Mouse (Mus musculus) liver, embryonic 12.5 days (tissue): ENCODE measurements around the gene Fbxl22. TPM values are rescaled to one million over a fixed set of nuclear protein-coding genes. Genes with fewer than 3 reads are reported as not detected.

Source experiments
- ATAC-seq: fragments of 200-750 bp; cut with Nextera tagmentation; 2 replicates; pipeline ENCODE4 v1.8.0; 2017; ENCODE audit warnings: moderate number of reproducible peaks, mild to moderate bottlenecking, moderate library complexity
- H3K27ac ChIP-seq: fragments of 300-500 bp; sonication (generic); 2 replicates; pipeline ENCODE4 v1.5.1; 2016; ENCODE audit warnings: mild to moderate bottlenecking
- H3K27me3 ChIP-seq: fragments of 300-500 bp; sonication (generic); replicated peaks from 2 replicates; pipeline ENCODE4 v1.6.1; 2016; ENCODE audit warnings: mild to moderate bottlenecking, moderate library complexity
- H3K36me3 ChIP-seq: fragments of 300-500 bp; sonication (generic); 2 replicates; pipeline ENCODE4 v1.6.1; 2016; ENCODE audit warnings: mild to moderate bottlenecking, moderate library complexity
- H3K4me1 ChIP-seq: fragments of 300-500 bp; sonication (generic); 2 replicates; pipeline ENCODE4 v1.6.1; 2016
- H3K4me2 ChIP-seq: fragments of 300-500 bp; sonication (generic); 2 replicates; pipeline ENCODE4 v1.6.1; 2016; ENCODE audit warnings: mild to moderate bottlenecking, moderate library complexity
- H3K4me3 ChIP-seq: fragments of 300-500 bp; sonication (generic); 2 replicates; pipeline ENCODE4 v1.5.1; 2016; ENCODE audit warnings: mild to moderate bottlenecking, moderate library complexity
- H3K9ac ChIP-seq: fragments of 300-500 bp; sonication (generic); 2 replicates; pipeline ENCODE4 v1.6.1; 2016; ENCODE audit warnings: mild to moderate bottlenecking, moderate library complexity
- H3K9me3 ChIP-seq: fragments of 300-500 bp; sonication (generic); replicated peaks from 2 replicates; pipeline ENCODE4 v1.6.1; 2016; ENCODE audit warnings: mild to moderate bottlenecking, moderate library complexity
- WGBS: fragments of 180-500 bp; shearing (Covaris S2); methylation state at CpG from one replicate; pipeline ENCODE4 v1.1.7; 2016; ENCODE audit not compliant: insufficient replicate concordance; 5-methylcytosine and 5-hydroxymethylcytosine counted together
- polyA plus RNA-seq: library from polyadenylated mRNA; unstranded; fragments of >200 nt; fragmentation: Nextera tagmentation; extraction: Ambion mirVana; gene quantifications from 2 replicates; pipeline ENCODE4 v1.2.1, GENCODE M21; 2016

Gene Fbxl22
- polyA plus RNA-seq, 1 experiment from 2014 or later = 0.64 TPM

- no peak for ATAC-seq
- Histone ChIP-seq H3K27ac (peak overlapping the region; percentile 96), H3K9ac (peak overlapping the region; percentile 61), H3K4me1 (peaks cover 88% of the 10 kb centered on the region), H3K27me3 (no peaks in the 10 kb centered on the region), H3K9me3 (no peaks in the 10 kb centered on the region), H3K4me2 (peak overlapping the region; percentile 65), H3K4me3 (peak overlapping the region; percentile 24), H3K36me3 (peaks cover 91% of the 10 kb centered on the region)
- WGBS = 61% methylated on average over 4 of the region's 4 CpGs
These were observed 8.4 kb downstream of the Fbxl22 start for GRCm38 (mm10) chr9:66506011-66506410.

GRCm38 (mm10) chr9:66505141-66505917 lies 9.1 kb downstream of the Fbxl22 start:
- WGBS = 39% methylated on average over 9 of the region's 9 CpGs
- ATAC-seq = peak; percentile 93
- H3K4me1 ChIP-seq = peaks cover 81% of the 10 kb centered on the region
- peak overlapping the region; percentile 24 for H3K4me3 ChIP-seq
- peak overlapping the region; percentile 61 for H3K9ac ChIP-seq
- no peaks in the 10 kb centered on the region for H3K27me3 ChIP-seq
- H3K36me3 ChIP-seq = peaks cover 95% of the 10 kb centered on the region
- peak overlapping the region; percentile 96 for H3K27ac ChIP-seq
- no peaks in the 10 kb centered on the region for H3K9me3 ChIP-seq
- peak overlapping the region; percentile 65 for H3K4me2 ChIP-seq

- no peaks in the 10 kb centered on the region for H3K27me3 ChIP-seq
- H3K27ac ChIP-seq = peak overlapping the region; percentile 96
- H3K9me3 ChIP-seq = no peaks in the 10 kb centered on the region
- peaks cover 94% of the 10 kb centered on the region for H3K36me3 ChIP-seq
- peak overlapping the region; percentile 56 for H3K9ac ChIP-seq
- no peak for ATAC-seq
- peak overlapping the region; percentile 65 for H3K4me2 ChIP-seq
- H3K4me1 ChIP-seq = peaks cover 73% of the 10 kb centered on the region
- 92% methylated on average over 13 of the region's 13 CpGs for WGBS
- H3K4me3 ChIP-seq = no peak overlapping the region
These were observed 9.9 kb downstream of the Fbxl22 start for GRCm38 (mm10) chr9:66504518-66504917.

- no peaks in the 10 kb centered on the region for H3K9me3 ChIP-seq
- H3K27ac ChIP-seq = peak overlapping the region; percentile 96
- peak; percentile 80 for ATAC-seq
- peaks cover 67% of the 10 kb centered on the region for H3K4me1 ChIP-seq
- no peaks in the 10 kb centered on the region for H3K27me3 ChIP-seq
- 32% methylated on average over 4 of the region's 4 CpGs for WGBS
- H3K4me2 ChIP-seq = peak overlapping the region; percentile 40
- peaks cover 94% of the 10 kb centered on the region for H3K36me3 ChIP-seq
- peak overlapping the region; percentile 56 for H3K9ac ChIP-seq
- H3K4me3 ChIP-seq = no peak overlapping the region
These were observed 10.4 kb downstream of the Fbxl22 start for GRCm38 (mm10) chr9:66503879-66504411.

GRCm38 (mm10) chr9:66501248-66501647 lies 13.1 kb downstream of the Fbxl22 start:
- Histone ChIP-seq H3K27ac (peak overlapping the region; percentile 1; the same call in 1 of the 2 replicates), H3K4me2 (no peak overlapping the region), H3K9ac (no peak overlapping the region), H3K36me3 (peaks cover 94% of the 10 kb centered on the region), H3K4me1 (peaks cover 48% of the 10 kb centered on the region), H3K9me3 (no peaks in the 10 kb centered on the region), H3K4me3 (no peak overlapping the region), H3K27me3 (no peaks in the 10 kb centered on the region)
- no peak for ATAC-seq
- 77% methylated on average over 2 of the region's 2 CpGs for WGBS

GRCm38 (mm10) chr9:66493992-66494391 lies 20.4 kb downstream of the Fbxl22 start:
- H3K27me3 ChIP-seq = no peaks in the 10 kb centered on the region
- no peak overlapping the region for H3K27ac ChIP-seq
- H3K9me3 ChIP-seq = no peaks in the 10 kb centered on the region
- no peak for ATAC-seq
- H3K4me1 ChIP-seq = 0 out of 2 replicates have a peak, but pooled peaks cover 6% of the 10 kb centered on the region
- no peak overlapping the region for H3K9ac ChIP-seq
- H3K4me3 ChIP-seq = no peak overlapping the region
- H3K4me2 ChIP-seq = no peak overlapping the region
- H3K36me3 ChIP-seq = peaks cover 99% of the 10 kb centered on the region

- ATAC-seq = no peak
These were observed 22.0 kb downstream of the Fbxl22 start for GRCm38 (mm10) chr9:66492361-66492760.

GRCm38 (mm10) chr9:66488786-66489185 lies 25.6 kb downstream of the Fbxl22 start:
- H3K4me1 ChIP-seq = peaks cover 22% of the 10 kb centered on the region
- no peaks in the 10 kb centered on the region for H3K27me3 ChIP-seq
- H3K27ac ChIP-seq = no peak overlapping the region
- no peak for ATAC-seq
- no peak overlapping the region for H3K4me3 ChIP-seq
- H3K9ac ChIP-seq = no peak overlapping the region
- peaks cover 99% of the 10 kb centered on the region for H3K36me3 ChIP-seq
- H3K9me3 ChIP-seq = no peaks in the 10 kb centered on the region
- no peak overlapping the region for H3K4me2 ChIP-seq

More at GRCm38 (mm10) chr9:66492361-66492760, 22.0 kb downstream of the Fbxl22 start:
- no peaks in the 10 kb centered on the region for H3K27me3 ChIP-seq
- no peak overlapping the region for H3K27ac ChIP-seq
- H3K4me2 ChIP-seq = no peak overlapping the region
- no peaks in the 10 kb centered on the region for H3K9me3 ChIP-seq
- H3K4me1 ChIP-seq = no peaks in the 10 kb centered on the region
- 46% methylated on average over 1 of the region's 1 CpGs for WGBS
- H3K36me3 ChIP-seq = peaks cover 99% of the 10 kb centered on the region
- no peak overlapping the region for H3K4me3 ChIP-seq
- no peak overlapping the region for H3K9ac ChIP-seq

GRCm38 (mm10) chr9:66483429-66483828 lies 31.0 kb downstream of the Fbxl22 start:
- H3K9me3 ChIP-seq = no peaks in the 10 kb centered on the region
- no peak overlapping the region; the same call in 1 of the 2 replicates for H3K4me2 ChIP-seq
- H3K27ac ChIP-seq = peak overlapping the region; percentile 45; the same call in 1 of the 2 replicates
- ATAC-seq = peak; percentile 55; the same call in 1 of the 2 replicates
- peaks cover 32% of the 10 kb centered on the region for H3K4me1 ChIP-seq
- H3K27me3 ChIP-seq = no peaks in the 10 kb centered on the region
- 39% methylated on average over 3 of the region's 3 CpGs for WGBS
- H3K36me3 ChIP-seq = peaks cover 92% of the 10 kb centered on the region
- H3K4me3 ChIP-seq = no peak overlapping the region
- H3K9ac ChIP-seq = no peak overlapping the region

- Histone ChIP-seq H3K27me3 (no peaks in the 10 kb centered on the region), H3K9me3 (no peaks in the 10 kb centered on the region), H3K4me3 (no peak overlapping the region), H3K9ac (no peak overlapping the region), H3K36me3 (peaks cover 84% of the 10 kb centered on the region), H3K27ac (peak overlapping the region; percentile 28; the same call in 1 of the 2 replicates), H3K4me2 (no peak overlapping the region), H3K4me1 (peaks cover 11% of the 10 kb centered on the region; the same call in 1 of the 2 replicates)
- WGBS = 54% methylated on average over 2 of the region's 2 CpGs
- peak; percentile 81 for ATAC-seq
These were observed 36.6 kb downstream of the Fbxl22 start for GRCm38 (mm10) chr9:66477785-66478184.

- WGBS = 59% methylated on average over 4 of the region's 4 CpGs
- H3K4me2 ChIP-seq = no peak overlapping the region
- H3K27ac ChIP-seq = no peak overlapping the region
- no peaks in the 10 kb centered on the region for H3K4me1 ChIP-seq
- H3K9ac ChIP-seq = no peak overlapping the region
- no peaks in the 10 kb centered on the region for H3K9me3 ChIP-seq
- no peaks in the 10 kb centered on the region for H3K27me3 ChIP-seq
- no peak overlapping the region for H3K4me3 ChIP-seq
- peaks cover 77% of the 10 kb centered on the region for H3K36me3 ChIP-seq
- ATAC-seq = no peak
These were observed 49.3 kb downstream of the Fbxl22 start for GRCm38 (mm10) chr9:66465087-66465486.
